In the genomic region with DNA sequence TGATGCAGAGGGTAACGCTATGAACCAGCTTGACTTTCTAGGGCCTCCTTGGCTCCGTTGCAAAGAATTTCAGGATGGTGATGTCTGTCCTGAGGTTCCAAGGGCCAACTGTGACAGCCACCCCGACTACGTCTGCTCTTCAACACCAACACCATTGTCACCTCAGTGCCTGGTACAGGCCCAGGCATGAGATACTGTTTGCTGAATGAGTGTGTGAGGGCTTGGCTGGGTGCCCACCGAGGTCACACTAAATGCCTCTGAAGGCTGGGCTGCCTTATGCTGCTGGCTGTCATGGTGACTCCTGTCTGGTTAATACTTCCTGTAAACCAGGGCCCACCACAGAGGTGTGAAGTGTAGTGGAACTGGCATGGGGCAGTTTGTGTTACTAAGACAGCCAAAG, we compare ENCODE assay signal across 16 mouse cellular contexts.
DNase-seq lines count a peak whose midpoint lies in the region; ATAC-seq and TF ChIP-seq lines count a peak whose summit lies in the region.
"Had no signal": no experiment of that assay in that cellular context is flagged by ENCODE, and none has a peak within 500 bp of the region (broad histone marks: within the 10 kb centered on the region; RNA-seq: fewer than 3 reads in every experiment).

No protein-coding gene starts in this region.

- H3K9ac ChIP-seq in hindbrain, embryonic 16.5 days (ENCODE audit: low read depth, low read length): no peak overlapping the region
- H3K9ac ChIP-seq in intestine, embryonic 15.5 days: no peak overlapping the region
- H3K9ac ChIP-seq: limb, embryonic 12.5 days; liver, postnatal 0 days had no signal

- H3K9me3 ChIP-seq in hindbrain, embryonic 16.5 days (ENCODE audit: control insufficient read depth, low read length): peaks cover 2% of the 10 kb centered on the region
- H3K9me3 ChIP-seq in intestine, embryonic 15.5 days: no peaks in the 10 kb centered on the region

- no peaks in the 10 kb centered on the region for H3K36me3 ChIP-seq in hindbrain, embryonic 16.5 days (ENCODE audit: control insufficient read depth, insufficient read depth, low read length)
- no peaks in the 10 kb centered on the region for H3K36me3 ChIP-seq in intestine, embryonic 15.5 days
- H3K36me3 ChIP-seq: limb, embryonic 12.5 days had no signal

- H3K4me3 ChIP-seq in left cerebral cortex, adult 2 months: no peak overlapping the region
- H3K4me3 ChIP-seq in hindbrain, embryonic 16.5 days (ENCODE audit: low read length): no peak overlapping the region
- H3K4me3 ChIP-seq in intestine, embryonic 15.5 days (replicated peaks): no peak overlapping the region
- H3K4me3 ChIP-seq: heart, adult 2 months; limb, embryonic 12.5 days had no signal

- no peak for TF ChIP-seq CTCF in left cerebral cortex, adult 2 months (IDR thresholded peaks at IDR 0.05)
- TF ChIP-seq CTCF in brain, embryonic 14.5 days (IDR thresholded peaks at IDR 0.05; ENCODE audit: borderline replicate concordance, extremely low read depth, insufficient read depth, insufficient read length): no peak

- H3K27ac ChIP-seq in left cerebral cortex, adult 2 months: no peak overlapping the region
- H3K27ac ChIP-seq in hindbrain, embryonic 16.5 days (ENCODE audit: low read depth, low read length): peak overlapping the region; percentile 36
- H3K27ac ChIP-seq in intestine, embryonic 15.5 days: no peak overlapping the region
- H3K27ac ChIP-seq: heart, adult 2 months; limb, embryonic 12.5 days had no signal

- DNase-seq in left cerebral cortex, postnatal 4 days: peak; percentile 79
- no peak for DNase-seq in left cerebral cortex, adult 2 months (ENCODE audit: extremely low spot score in 1 of 2, low spot score in 2 of 2)
- DNase-seq in brain, embryonic 14.5 days (ENCODE audit: low read depth): peak; percentile 73
- peak; percentile 4 for DNase-seq in cerebellum, adult 8-10 months
- DNase-seq in gastrocnemius, postnatal 36 days: no peak
- no peak for DNase-seq in lung, postnatal 4 days
- DNase-seq: kidney, adult 2 months; kidney, postnatal 4 days; liver, postnatal 0 days; thymus, postnatal 4 days had no signal

- no peak for TF ChIP-seq POLR2A in brain, embryonic 14.5 days (IDR thresholded peaks at IDR 0.05; ENCODE audit: borderline replicate concordance, extremely low read depth, insufficient read depth, insufficient read length, poor library complexity, severe bottlenecking)

- H3K4me1 ChIP-seq in hindbrain, embryonic 16.5 days (ENCODE audit: control insufficient read depth, insufficient read depth, low read depth, low read length): peaks cover 8% of the 10 kb centered on the region
- no peaks in the 10 kb centered on the region for H3K4me1 ChIP-seq in intestine, embryonic 15.5 days (replicated peaks)
- H3K4me1 ChIP-seq: limb, embryonic 12.5 days had no signal

- peak; percentile 67; the same call in 1 of the 2 replicates for ATAC-seq in hindbrain, embryonic 16.5 days
- ATAC-seq in intestine, embryonic 15.5 days: no peak
- ATAC-seq: liver, postnatal 0 days; Patski had no signal

- WGBS in hindbrain, embryonic 16.5 days: 66% methylated on average over 5 of the region's 5 CpGs
- WGBS in intestine, embryonic 15.5 days: 87% methylated on average over 5 of the region's 5 CpGs

- H3K4me2 ChIP-seq in hindbrain, embryonic 16.5 days (ENCODE audit: low read length): no peak overlapping the region
- H3K4me2 ChIP-seq in intestine, embryonic 15.5 days (replicated peaks): no peak overlapping the region
- H3K4me2 ChIP-seq: limb, embryonic 12.5 days had no signal

- no peaks in the 10 kb centered on the region for H3K27me3 ChIP-seq in hindbrain, embryonic 16.5 days (replicated peaks; ENCODE audit: control insufficient read depth, insufficient read depth, low read length)
- no peaks in the 10 kb centered on the region for H3K27me3 ChIP-seq in intestine, embryonic 15.5 days (replicated peaks)
- H3K27me3 ChIP-seq: CH12.LX; limb, embryonic 12.5 days; Patski had no signal

- intact Hi-C loops in left cerebral cortex, postnatal 4 days (cut with DNase I): no loop called here
- intact Hi-C loops in left cerebral cortex, adult 2 months (cut with DNase I): no loop called here
- intact Hi-C loops in gastrocnemius, postnatal 36 days (cut with DNase I): no loop called here

Comparison
In these comparisons a context has a peak if more than half of its experiments do, and no peak if none do; other contexts are left out.
1. DNase-seq: peak in left cerebral cortex, postnatal 4 days (single experiment), brain, embryonic 14.5 days (single experiment) and cerebellum, adult 8-10 months (single experiment); none in left cerebral cortex, adult 2 months (0 of 2), gastrocnemius, postnatal 36 days (0 of 2) and lung, postnatal 4 days (0 of 2).